Mouse (Mus musculus) cerebellum, adult 8-10 months (tissue): ENCODE measurements around the gene Ccnl1.

Source experiments
- DNase-seq: peaks from one replicate; pipeline ENCODE4 v3.0.0; 2022

The Ccnl1 gene

DNA sequence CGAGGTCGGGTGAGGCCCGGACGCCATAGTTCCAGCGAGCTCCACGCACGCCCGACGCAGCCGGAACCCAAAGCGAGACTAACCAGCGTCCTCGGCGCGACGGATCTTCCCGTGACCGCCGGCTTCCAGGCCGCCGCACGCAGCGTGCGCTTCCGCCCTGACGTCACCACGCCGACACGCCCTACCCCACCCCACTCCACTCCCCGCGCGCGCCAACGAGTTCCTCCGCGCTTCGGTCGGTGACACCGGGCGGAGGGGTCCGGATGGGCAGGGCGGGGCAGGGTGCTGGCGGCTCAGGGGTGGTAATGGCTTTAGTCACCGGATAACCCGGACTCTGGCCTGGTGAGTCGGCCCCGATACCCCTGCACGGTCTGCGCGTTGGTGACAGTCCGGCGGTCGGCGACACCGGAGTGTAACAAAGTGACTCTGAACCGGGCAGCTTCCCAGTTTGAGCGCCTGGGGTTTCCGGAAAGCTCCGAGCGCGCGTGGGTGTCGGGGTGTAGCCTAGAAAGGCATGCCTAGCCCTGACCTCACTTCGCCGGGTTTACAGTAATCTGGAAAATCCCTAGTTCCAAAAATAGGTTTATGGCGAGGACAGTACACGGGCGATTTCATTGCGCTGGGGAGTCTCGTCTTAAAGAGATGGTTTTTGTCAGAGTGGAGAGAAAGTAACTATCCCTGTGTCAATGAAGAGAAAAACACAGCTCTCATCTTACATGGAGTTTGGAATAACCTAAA lies at the start of gene Ccnl1:
Gene Ccnl1 (minus strand): TSS at position 148 of the 738 bp plus-strand sequence.
- peak; percentile 96 for DNase-seq

DNA sequence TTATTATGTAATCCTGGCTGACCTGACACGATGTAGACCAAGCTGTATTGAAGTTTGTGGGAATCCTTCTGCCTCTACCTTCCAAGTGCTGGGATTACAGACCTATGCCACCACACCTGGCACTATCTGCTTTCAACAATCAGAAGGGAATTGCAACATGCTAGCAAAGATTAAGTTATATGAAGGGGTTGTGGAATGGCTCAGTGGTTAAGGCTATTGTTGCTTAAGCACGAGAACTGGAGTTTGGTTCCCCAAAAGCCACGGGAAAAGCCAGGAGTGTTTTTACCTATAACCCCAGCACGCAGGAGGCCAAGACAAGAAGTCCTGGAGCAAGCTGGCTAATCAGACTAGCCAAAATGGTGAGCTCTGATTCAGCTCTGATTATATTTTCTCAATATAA lies 46.9 kb upstream of the Ccnl1 start:
- no peak for DNase-seq

- DNase-seq: no peak
Measured at GRCm38 (mm10) chr3:66004220-66004951, 46.3 kb upstream of the Ccnl1 start.

DNA sequence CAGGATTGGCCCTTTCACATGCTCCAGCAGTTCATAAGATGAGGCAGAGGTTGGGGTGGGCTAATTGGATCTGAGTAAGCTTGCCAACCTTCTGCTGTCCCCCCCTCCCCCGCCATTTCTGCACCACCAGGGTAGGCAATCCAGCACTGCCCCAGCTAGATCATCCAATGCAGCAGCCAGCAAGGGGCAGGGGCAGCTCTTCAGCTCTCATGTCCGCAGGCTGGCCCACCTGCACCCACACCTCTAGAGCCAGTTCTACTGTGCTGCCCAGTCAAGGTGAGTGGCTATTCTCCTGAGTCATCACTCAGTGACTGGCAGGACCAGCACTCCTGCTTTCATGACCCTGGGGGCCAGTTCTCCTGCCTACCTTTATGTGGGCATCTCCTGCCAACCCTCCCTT lies 42.4 kb upstream of the Ccnl1 start:
- no peak for DNase-seq

GRCm38 (mm10) chr3:65997360-65998008 lies 39.4 kb upstream of the Ccnl1 start:
- DNase-seq: no peak

GRCm38 (mm10) chr3:65992395-65993340 lies 34.6 kb upstream of the Ccnl1 start:
- no peak for DNase-seq

DNA sequence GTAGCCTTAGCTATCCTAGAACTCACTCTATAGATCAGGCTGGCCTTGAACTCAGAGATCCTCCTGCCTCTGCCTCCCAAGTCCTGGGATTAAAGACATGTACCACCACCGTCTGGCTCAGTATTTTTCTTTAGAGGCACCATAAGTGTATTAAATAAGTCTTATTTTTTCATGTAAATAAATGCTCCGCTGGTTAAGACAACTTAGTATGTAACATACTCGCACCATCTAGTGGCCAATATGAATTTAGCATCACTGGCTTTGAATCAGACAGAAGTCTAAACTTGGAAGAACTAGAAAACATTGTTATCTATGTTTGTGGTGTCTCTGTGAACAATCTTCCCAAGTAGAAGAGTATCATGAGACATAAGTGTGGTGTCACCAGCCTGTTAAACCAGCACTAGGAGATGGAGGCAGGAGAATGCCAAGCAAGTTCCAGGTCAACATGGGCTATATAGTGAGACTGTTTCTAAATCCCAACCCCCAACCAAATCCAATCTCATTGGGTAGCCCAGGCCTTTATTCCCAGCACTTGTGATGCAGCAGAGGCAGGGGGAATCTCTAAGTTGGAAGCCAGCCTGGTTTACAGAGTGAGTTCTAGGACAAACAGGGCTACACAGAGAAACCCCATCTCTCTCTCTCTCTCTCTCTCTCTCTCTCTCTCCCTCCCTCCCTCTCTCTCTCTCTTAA lies 33.1 kb upstream of the Ccnl1 start:
- DNase-seq: peak; percentile 43

DNA sequence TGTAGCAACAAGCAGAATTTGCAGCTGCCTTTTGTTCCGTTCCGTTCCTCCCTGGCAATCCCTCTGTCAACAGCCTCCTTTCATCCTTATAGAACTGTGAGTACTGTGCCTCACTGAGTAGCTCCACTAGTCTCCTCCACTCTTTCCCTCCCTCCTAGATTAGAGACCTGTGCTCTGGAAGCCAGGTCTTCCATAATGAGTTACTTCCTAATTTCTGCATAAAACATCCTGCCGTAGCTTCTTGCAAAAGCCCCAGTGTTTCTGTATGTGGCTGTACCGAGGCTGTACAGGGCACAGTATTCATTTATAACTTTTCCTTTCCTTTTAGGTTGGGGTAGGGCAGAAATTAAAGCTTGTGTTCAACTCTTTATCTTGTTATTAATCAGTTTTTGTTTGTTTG lies 32.5 kb upstream of the Ccnl1 start:
- DNase-seq: no peak

DNA sequence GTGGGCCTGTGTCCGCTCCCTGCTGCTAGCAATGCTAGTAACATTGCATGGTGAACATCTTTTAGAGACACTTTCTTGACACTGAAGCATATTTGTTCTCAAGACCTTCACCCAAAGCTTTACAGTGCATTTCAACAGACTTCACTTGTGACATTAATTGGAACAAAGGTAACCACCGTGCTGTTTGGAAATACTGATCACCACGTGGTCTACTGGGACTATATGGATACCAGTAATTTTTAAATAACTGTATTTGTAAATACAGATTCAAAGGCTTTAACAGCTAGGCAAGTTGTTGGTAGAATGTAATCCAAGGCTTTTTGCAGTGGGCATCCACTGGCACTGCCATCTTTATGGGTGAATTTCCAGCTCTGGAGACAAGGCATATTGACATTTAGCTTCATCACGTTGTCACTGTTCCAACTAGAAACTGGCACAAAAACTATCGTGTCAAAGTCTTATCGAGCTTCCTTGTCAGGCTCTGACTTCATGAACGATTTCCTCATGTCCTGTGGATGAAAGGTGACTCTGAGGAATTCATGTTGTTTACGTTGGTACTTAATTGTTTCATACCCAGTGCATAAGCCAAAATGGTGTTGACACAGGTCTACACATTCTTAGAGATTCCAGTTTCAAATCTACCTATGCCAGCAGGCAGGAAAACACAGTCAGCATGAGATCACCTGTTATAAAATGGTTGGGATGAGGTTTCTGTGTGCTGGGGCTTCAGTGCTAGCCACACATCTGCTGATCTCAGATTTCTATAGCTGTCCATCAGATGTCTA lies 30.9 kb upstream of the Ccnl1 start:
- no peak for DNase-seq

DNA sequence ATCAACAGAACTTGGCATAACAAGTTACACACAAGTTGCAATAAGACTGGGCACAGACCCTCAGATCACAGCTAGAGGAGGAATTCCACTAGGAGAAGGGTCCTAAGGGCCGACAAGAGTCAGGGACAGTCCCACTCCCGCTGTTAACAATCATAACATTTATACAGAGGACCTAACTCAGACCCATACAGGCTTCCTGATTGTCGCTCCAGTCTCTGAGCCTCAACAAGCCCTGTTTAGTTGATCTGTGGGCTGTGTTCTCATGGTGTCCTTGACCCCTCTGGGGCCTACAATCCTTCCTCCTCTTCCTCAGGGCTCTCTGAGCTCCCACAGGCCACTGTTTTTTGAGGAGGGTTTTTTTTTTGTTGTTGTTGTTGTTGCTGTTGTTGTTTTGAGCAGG lies 18.2 kb upstream of the Ccnl1 start:
- no peak for DNase-seq

GRCm38 (mm10) chr3:65975317-65975716 lies 17.3 kb upstream of the Ccnl1 start:
- no peak for DNase-seq

- peak; percentile 99 for DNase-seq
Measured at GRCm38 (mm10) chr3:65974232-65975058, 16.4 kb upstream of the Ccnl1 start.

DNA sequence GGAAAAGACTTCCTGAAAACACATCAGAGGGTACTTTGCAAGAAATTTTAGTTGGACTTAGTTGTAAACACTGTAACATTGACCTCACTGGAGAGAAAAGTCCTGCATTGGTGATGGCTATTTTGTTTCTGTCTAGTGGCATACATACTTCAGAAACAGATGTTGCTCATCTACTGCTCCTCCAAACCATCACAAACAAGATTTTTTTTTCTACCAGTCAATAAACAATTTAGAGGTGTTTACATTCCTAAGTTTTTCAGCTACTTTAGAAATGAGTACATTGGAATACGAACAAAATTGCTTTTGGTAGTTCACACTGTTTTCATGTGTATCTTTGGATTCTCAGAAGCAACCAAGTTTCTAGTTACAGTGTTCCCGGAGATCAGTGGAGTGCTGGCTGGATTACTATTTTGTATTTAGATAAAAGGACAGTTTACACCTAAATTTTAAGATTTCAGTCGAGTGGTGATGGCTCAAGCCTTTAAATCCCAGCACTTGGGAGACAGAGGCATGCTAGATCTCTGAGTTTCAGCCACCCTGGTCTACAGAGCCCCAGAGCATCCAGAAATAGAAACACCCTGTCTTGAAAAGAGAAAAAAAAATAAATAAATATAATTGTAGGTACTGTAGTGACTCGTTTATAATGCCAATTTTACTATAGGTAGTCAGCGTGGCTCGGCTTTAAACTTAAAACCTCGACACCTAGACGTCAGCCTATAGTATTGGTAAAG lies 15.6 kb upstream of the Ccnl1 start:
- no peak for DNase-seq

GRCm38 (mm10) chr3:65969196-65969595 lies 11.1 kb upstream of the Ccnl1 start:
- DNase-seq: no peak

DNA sequence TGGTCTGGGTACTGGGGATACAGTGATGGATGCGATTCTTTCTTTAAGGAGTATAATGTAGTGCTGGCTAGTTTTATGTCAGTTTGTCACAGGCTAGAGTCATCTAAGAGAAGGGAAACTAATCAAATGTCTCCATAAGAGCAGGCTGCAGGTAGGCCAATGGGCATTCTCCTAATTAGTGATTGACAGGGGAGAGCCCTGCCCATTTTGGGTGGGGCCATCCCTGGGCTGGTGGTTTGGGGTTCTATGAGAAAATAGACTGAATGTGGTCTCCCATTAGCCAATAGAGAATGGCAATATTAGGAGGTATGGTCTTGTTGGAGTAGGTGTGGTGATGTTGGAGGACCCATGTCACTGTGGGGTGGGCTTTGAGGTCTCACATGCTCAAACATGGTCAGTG lies 8.3 kb upstream of the Ccnl1 start:
- no peak for DNase-seq

GRCm38 (mm10) chr3:65962270-65962930 lies 4.4 kb upstream of the Ccnl1 start:
- DNase-seq: no peak

DNA sequence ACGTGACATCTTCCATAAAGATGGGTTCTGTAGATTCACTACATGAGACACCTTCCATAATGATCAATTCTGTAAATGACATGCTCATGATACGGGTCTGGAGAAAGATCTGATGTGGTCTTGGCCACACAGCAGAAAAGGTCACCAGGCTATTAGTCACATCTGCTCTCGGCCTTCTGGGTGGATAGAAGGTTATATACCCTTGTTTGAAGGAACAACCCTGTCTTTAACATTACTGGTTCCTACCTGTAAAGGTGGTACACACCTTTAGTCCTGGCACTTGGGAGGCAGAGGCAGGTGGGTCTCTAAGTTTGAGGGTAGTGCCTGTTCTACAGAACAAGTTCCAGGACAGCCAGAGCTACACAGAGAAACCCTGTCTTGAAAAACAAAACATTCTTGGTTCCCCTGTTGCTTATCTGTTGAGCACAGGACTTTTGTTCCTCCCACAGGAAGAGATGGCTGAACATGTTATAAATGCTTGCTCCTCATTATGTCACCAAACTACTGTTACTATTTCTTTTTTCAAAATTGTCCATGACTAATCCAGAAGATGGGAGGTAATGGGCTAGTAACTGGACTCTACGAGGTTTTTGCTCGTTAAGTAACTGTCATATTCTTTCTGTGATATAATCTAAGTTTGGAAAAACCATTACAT lies 2.4 kb upstream of the Ccnl1 start:
- no peak for DNase-seq

DNA sequence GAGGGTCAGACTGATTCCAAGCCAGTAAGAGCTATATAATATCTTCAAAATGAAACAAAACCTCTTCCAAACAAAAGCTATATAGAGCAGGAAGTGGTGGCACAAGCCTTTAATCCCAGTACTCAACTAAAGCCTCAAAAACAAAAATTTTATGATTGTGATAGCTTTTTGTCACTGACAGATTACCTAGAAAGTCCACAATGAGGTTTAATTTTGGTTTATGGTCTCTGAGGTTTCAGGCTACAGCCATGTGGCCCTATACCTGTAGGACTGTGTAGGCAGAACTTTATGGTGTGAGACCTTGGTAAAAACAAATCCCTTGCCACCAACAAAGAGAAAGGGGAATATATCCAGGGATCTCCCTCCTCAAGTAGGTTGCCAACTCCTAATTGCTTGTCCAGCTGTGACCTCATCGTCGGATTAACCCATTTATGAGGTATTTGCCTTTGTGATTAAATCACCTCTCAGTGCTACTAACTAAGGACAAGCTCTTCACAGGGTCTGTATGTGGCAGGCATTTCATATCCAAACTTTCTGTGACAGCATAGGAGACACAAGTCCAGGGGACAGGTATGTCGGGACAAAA lies 1.5 kb upstream of the Ccnl1 start:
- DNase-seq: no peak
